Mouse (Mus musculus) urinary bladder, postnatal 10 days (tissue): Measurements from ENCODE around the gene Pced1b.
"Not testable (repeated sequence)": the region's sequence is repeated elsewhere in the genome, so short reads cannot be mapped to it uniquely, and the experiment has no call there.

Experiments used
- DNase-seq: peaks from one replicate; pipeline ENCODE4 v3.0.0; 2022; ENCODE audit warnings: low spot score

Gene Pced1b

GRCm38 (mm10) chr15:97246911-97247790 is at the start of gene Pced1b, which contains the start of gene Amigo2:
Gene Pced1b, plus strand, starts transcription at chr15:97247107.
Gene Amigo2, minus strand, starts transcription at chr15:97247287.
- peak; percentile 24 for DNase-seq

- DNase-seq = no peak
These were observed 42.0 kb upstream of the Pced1b start for GRCm38 (mm10) chr15:97204889-97205288.

- no peak for DNase-seq
These were observed 41.1 kb upstream of the Pced1b start for GRCm38 (mm10) chr15:97205776-97206175.

GRCm38 (mm10) chr15:97206506-97206905 is 40.4 kb upstream of the Pced1b start:
- no peak for DNase-seq

- DNase-seq = not testable (repeated sequence)
These were observed 37.2 kb upstream of the Pced1b start for GRCm38 (mm10) chr15:97209754-97210153.

GRCm38 (mm10) chr15:97212501-97213477 is 34.1 kb upstream of the Pced1b start:
- DNase-seq = no peak

GRCm38 (mm10) chr15:97216843-97217242 is 30.1 kb upstream of the Pced1b start:
- DNase-seq = no peak

- DNase-seq = no peak
These were observed 23.5 kb upstream of the Pced1b start for GRCm38 (mm10) chr15:97223431-97223830.

GRCm38 (mm10) chr15:97224003-97224402 is 22.9 kb upstream of the Pced1b start:
- DNase-seq = no peak

GRCm38 (mm10) chr15:97229494-97230077 is 17.3 kb upstream of the Pced1b start:
- DNase-seq = no peak

GRCm38 (mm10) chr15:97234076-97234475 is 12.8 kb upstream of the Pced1b start:
- no peak for DNase-seq

- DNase-seq = no peak
These were observed 11.7 kb upstream of the Pced1b start for GRCm38 (mm10) chr15:97235183-97235582.

GRCm38 (mm10) chr15:97236943-97237342 is 10.0 kb upstream of the Pced1b start:
- no peak for DNase-seq

- no peak for DNase-seq
These were observed 1.5 kb upstream of the Pced1b start for GRCm38 (mm10) chr15:97245392-97245791.

GRCm38 (mm10) chr15:97246256-97246655 is 651 bp upstream of the Pced1b start:
- no peak for DNase-seq

GRCm38 (mm10) chr15:97247791-97248161 is 869 bp downstream of the Pced1b start:
- no peak for DNase-seq

GRCm38 (mm10) chr15:97248296-97248695 is 1.4 kb downstream of the Pced1b start:
- no peak for DNase-seq

GRCm38 (mm10) chr15:97249322-97249721 is 2.4 kb downstream of the Pced1b start:
- DNase-seq = no peak

- DNase-seq = no peak
These were observed 5.7 kb downstream of the Pced1b start for GRCm38 (mm10) chr15:97252493-97253034.

GRCm38 (mm10) chr15:97254375-97254774 is 7.5 kb downstream of the Pced1b start:
- DNase-seq = no peak

- no peak for DNase-seq
These were observed 8.9 kb downstream of the Pced1b start for GRCm38 (mm10) chr15:97255800-97256199.

- no peak for DNase-seq
These were observed 9.5 kb downstream of the Pced1b start for GRCm38 (mm10) chr15:97256411-97256810.
